Mouse (Mus musculus): ENCODE data around the gene Miga2. TPM values are rescaled to one million over a fixed set of nuclear protein-coding genes. Genes with fewer than 3 reads are reported as not detected.
A peak's percentile ranks its signal among the peaks of the same experiment; 100 is the strongest.

The Miga2 gene
- polyA plus RNA-seq, 1 experiment from 2014 or later: 43.3 TPM

- ChIA-PET POLR2A (no interaction called here), CTCF (no interaction called here)
- H3K27me3 ChIP-seq: no peaks in the 10 kb centered on the region
- in situ Hi-C loops (cut with MboI; ENCODE audit: low pct_unique_long_range_greater_than_20kb): no loop called here
- no peak for ATAC-seq
- DNase-seq (ENCODE audit: low read depth, low spot score): no peak
- TF ChIP-seq CTCF (IDR thresholded peaks at IDR 0.05): no peak
Observed at GRCm38 (mm10) chr2:30342061-30342460, 22.0 kb upstream of the Miga2 start.

- in situ Hi-C loops (cut with MboI; ENCODE audit: low pct_unique_long_range_greater_than_20kb): no loop called here
Observed at GRCm38 (mm10) chr2:30342544-30342943, 21.5 kb upstream of the Miga2 start.

DNA sequence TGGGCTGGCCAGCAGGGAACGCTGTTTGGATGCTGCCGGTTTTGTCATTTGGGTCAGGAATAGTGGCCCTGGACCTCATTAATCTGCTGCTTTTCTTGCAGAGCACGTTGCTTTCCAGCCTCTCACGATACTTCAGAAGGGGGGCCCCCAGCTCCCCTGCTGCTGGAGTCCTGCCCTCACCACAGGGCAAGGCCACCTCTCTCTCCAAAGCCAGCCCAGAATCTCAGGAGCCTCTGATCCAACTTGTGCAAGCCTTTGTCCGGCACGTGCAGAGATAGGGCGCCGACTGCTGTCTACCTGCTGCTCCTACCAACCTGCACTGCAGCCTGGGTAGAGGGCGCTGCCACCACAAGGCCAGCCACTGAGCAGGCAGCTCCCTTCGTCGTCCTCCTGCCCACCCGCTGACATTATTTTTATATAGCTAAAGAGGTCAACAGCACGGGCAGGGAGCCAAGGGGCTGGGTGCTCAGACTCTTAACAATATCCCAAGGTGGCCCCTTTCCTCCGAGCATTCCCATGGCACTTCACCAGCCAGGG, 20.4 kb upstream of the Miga2 start:
- ChIA-PET POLR2A (interaction anchor here (1.7 kb wide), 1 partner anchor 11 kb away, joined by 5 read pairs; no protein-coding TSS in a partner anchor), CTCF (no interaction called here)
- H3K27me3 ChIP-seq: no peaks in the 10 kb centered on the region
- DNase-seq (ENCODE audit: low read depth, low spot score) (no peak), ATAC-seq (no peak)
- TF ChIP-seq CTCF (IDR thresholded peaks at IDR 0.05): no peak
- in situ Hi-C loops (cut with MboI; ENCODE audit: low pct_unique_long_range_greater_than_20kb): no loop called here

More at GRCm38 (mm10) chr2:30342544-30342943, 21.5 kb upstream of the Miga2 start:
- POLR2A ChIA-PET: interaction anchor here (1.7 kb wide), 1 partner anchor 12 kb away, joined by 5 read pairs; no protein-coding TSS in a partner anchor
- no peak for TF ChIP-seq CTCF (IDR thresholded peaks at IDR 0.05)
- H3K27me3 ChIP-seq: no peaks in the 10 kb centered on the region
- no peak for ATAC-seq
- no peak for DNase-seq (ENCODE audit: low read depth, low spot score)
- CTCF ChIA-PET: no interaction called here

GRCm38 (mm10) chr2:30345971-30346676, 17.9 kb upstream of the Miga2 start:
- no peaks in the 10 kb centered on the region for H3K27me3 ChIP-seq
- CTCF ChIA-PET: no interaction called here
- TF ChIP-seq CTCF (IDR thresholded peaks at IDR 0.05): no peak
- in situ Hi-C loops (cut with MboI; ENCODE audit: low pct_unique_long_range_greater_than_20kb): no loop called here
- ATAC-seq (no peak), DNase-seq (ENCODE audit: low read depth, low spot score) (no peak)
- POLR2A ChIA-PET: no interaction called here

- in situ Hi-C loops (cut with MboI; ENCODE audit: low pct_unique_long_range_greater_than_20kb): no loop called here
- ChIA-PET POLR2A (no interaction called here), CTCF (no interaction called here)
- ATAC-seq (no peak), DNase-seq (ENCODE audit: low read depth, low spot score) (no peak)
- TF ChIP-seq CTCF (IDR thresholded peaks at IDR 0.05): no peak
- no peaks in the 10 kb centered on the region for H3K27me3 ChIP-seq
Observed at GRCm38 (mm10) chr2:30349196-30349595, 14.8 kb upstream of the Miga2 start.

DNA sequence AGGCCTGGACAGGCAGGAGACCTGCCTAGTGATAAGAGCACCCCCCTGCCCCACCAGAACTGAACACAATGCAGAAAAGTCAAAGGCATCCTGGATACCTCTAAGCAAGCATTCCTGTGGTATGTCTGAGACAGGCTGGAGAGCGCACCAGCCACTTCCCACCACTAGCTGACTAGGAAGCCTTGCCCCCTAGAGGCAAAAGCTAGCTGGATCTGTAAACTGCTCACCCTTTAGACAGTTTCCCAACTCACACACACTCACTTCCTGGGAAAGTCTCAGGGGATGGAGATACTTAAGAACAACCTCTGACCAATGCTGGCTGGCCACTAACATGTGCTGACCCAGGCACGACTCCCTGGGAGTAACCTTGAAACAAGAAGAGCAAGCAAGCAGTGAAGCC, 12.9 kb upstream of the Miga2 start:
- no peak for TF ChIP-seq CTCF (IDR thresholded peaks at IDR 0.05)
- in situ Hi-C loops (cut with MboI; ENCODE audit: low pct_unique_long_range_greater_than_20kb): no loop called here
- ChIA-PET CTCF (interaction anchor here (0.8 kb wide), 1 partner anchor 11 kb away, joined by 3 read pairs; no protein-coding TSS in a partner anchor), POLR2A (interaction anchor here (1.2 kb wide), 1 partner anchor 13 kb away, joined by 4 read pairs; the partner anchor contains the start of gene Miga2)
- peak; percentile 71 for DNase-seq (ENCODE audit: low read depth, low spot score)
- ATAC-seq: peak; percentile 88
- H3K27me3 ChIP-seq: no peaks in the 10 kb centered on the region

DNA sequence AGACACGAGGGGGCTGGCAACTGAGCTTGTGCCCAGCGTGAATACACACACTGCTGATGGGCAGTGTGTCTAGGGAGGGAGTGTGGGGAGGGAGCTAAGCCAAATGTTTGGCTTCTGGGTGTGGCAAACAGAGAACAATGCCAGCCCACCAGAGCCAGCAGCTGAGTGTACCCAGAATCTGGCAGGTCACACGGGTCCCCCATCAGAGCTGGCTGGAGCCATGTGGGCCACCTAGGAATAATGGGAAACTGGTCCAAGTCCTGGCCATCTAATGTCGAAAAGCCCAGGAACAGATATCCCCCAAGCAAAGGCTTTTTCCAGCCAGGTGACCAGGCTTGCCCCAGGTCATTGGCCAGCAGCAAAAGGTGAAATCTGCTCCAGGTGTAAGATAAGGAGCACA, 8.2 kb upstream of the Miga2 start:
- ATAC-seq (no peak), DNase-seq (ENCODE audit: low read depth, low spot score) (no peak)
- TF ChIP-seq CTCF (IDR thresholded peaks at IDR 0.05): no peak
- POLR2A ChIA-PET: interaction anchor here (0.8 kb wide), 1 partner anchor 89 kb away, joined by 3 read pairs; no protein-coding TSS in a partner anchor
- CTCF ChIA-PET: no interaction called here
- no peaks in the 10 kb centered on the region for H3K27me3 ChIP-seq
- in situ Hi-C loops (cut with MboI; ENCODE audit: low pct_unique_long_range_greater_than_20kb): no loop called here

DNA sequence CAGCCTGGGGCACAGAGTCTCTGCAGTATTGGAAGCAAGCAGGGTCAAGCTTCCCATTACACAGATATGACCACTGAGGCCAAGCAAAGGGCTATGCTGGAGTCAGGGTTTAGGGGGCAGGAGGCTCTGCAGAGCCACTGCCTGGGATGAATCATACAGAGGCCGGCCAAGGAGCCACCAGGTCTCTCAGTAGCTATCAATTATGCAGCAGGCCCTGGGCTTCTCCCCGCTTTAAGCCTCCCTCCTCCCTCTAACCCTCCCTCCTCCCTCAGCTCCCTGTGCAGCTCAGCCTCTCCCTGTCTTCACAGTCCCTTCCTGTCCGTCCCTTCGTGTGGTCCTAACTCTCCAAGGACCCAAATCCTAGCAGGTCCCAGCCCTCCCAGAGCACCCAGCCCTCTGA, 7.8 kb upstream of the Miga2 start:
- CTCF ChIA-PET: no interaction called here
- in situ Hi-C loops (cut with MboI; ENCODE audit: low pct_unique_long_range_greater_than_20kb): no loop called here
- POLR2A ChIA-PET: interaction anchor here (0.6 to 0.8 kb wide), 2 partner anchors 89 to 100 kb away, joined by 3 read pairs; no protein-coding TSS in a partner anchor
- ATAC-seq: no peak
- H3K27me3 ChIP-seq: no peaks in the 10 kb centered on the region
- DNase-seq (ENCODE audit: low read depth, low spot score): no peak
- TF ChIP-seq CTCF (IDR thresholded peaks at IDR 0.05): no peak

DNA sequence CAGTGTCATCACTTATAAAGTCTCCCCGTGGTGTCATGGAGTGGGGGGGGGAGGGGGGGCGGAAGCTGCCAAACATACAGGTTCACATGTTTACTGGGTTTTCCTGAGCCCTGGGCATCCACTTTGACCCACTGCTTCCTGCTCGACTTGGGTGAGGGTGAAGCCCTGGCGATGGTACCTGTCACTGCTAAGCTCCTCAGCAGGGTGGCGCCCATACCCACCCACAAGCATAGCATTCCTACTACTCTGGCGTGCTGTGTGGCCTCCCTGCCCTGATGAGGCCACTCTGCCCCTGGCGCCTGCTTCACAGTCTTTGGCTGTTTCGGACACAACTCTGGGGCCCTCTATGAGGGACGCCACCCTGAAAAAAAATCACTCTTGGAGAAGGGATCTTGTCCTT, 7.1 kb upstream of the Miga2 start:
- ATAC-seq (no peak), DNase-seq (ENCODE audit: low read depth, low spot score) (no peak)
- no peak for TF ChIP-seq CTCF (IDR thresholded peaks at IDR 0.05)
- ChIA-PET POLR2A (interaction anchor here (0.6 kb wide), 1 partner anchor 101 kb away, joined by 3 read pairs; no protein-coding TSS in a partner anchor), CTCF (no interaction called here)
- in situ Hi-C loops (cut with MboI; ENCODE audit: low pct_unique_long_range_greater_than_20kb): no loop called here
- H3K27me3 ChIP-seq: no peaks in the 10 kb centered on the region

- no peaks in the 10 kb centered on the region for H3K27me3 ChIP-seq
- no peak for TF ChIP-seq CTCF (IDR thresholded peaks at IDR 0.05)
- no peak for DNase-seq (ENCODE audit: low read depth, low spot score)
- no peak for ATAC-seq
- ChIA-PET CTCF (no interaction called here), POLR2A (no interaction called here)
- in situ Hi-C loops (cut with MboI; ENCODE audit: low pct_unique_long_range_greater_than_20kb): no loop called here
Observed at GRCm38 (mm10) chr2:30357552-30358510, 6.2 kb upstream of the Miga2 start.

Measured in Patski (cell line).